Mouse (Mus musculus) adrenal gland, postnatal 36 days (tissue): ENCODE results near the gene Olfr808. TPM values are rescaled to one million over a fixed set of nuclear protein-coding genes. Genes with fewer than 3 reads are reported as not detected.

Experiments
- DNase-seq, 2 experiments: peaks; one replicate each; pipeline ENCODE4 v3.0.0; 2021; ENCODE audit warnings: mixed read lengths in 1 of 2
- long read RNA-seq, 2 experiments: library from polyadenylated mRNA; stranded (forward); transcript quantifications; one replicate each; pipeline ENCODE4 v2.0.0; 2021; ENCODE audit warnings: borderline sequencing depth in 2 of 2
- microRNA-seq: library from miRNA; unstranded; fragments of <30 nt; microRNA quantifications from one replicate; pipeline ENCODE4 v1.2.0, GENCODE M21; 2021
- total RNA-seq, 2 experiments: library from RNA; stranded (reverse); gene quantifications; 2 replicates each; pipeline ENCODE4 v1.2.3; 2021

The Olfr808 gene
- not detected for total RNA-seq
- long read RNA-seq, experiment 1: 0 reads
- long read RNA-seq, experiment 2: 0 reads

- no peak for DNase-seq
Measured at GRCm38 (mm10) chr10:129765182-129765581, at the start of gene Olfr808. Gene Olfr808, plus strand, starts transcription at chr10:129765482.

GRCm38 (mm10) chr10:129729275-129729674, 36.0 kb upstream of the Olfr808 start, which contains the start of gene Olfr805:
Gene Olfr805, minus strand, starts transcription at chr10:129729375.
- no peak for DNase-seq

GRCm38 (mm10) chr10:129741821-129742220, 23.5 kb upstream of the Olfr808 start, which contains the start of gene Olfr806:
Gene Olfr806, minus strand, starts transcription at chr10:129741921.
- no peak for DNase-seq

GRCm38 (mm10) chr10:129757693-129758092, 7.6 kb upstream of the Olfr808 start, which contains the start of gene Olfr807:
Gene Olfr807, minus strand, starts transcription at chr10:129757793.
- DNase-seq: no peak

- no peak for DNase-seq
Measured at GRCm38 (mm10) chr10:129774338-129774737, 9.1 kb downstream of the Olfr808 start, which contains the start of gene Olfr809. Gene Olfr809, plus strand, starts transcription at chr10:129774638.

- DNase-seq: no peak
Measured at GRCm38 (mm10) chr10:129778123-129778522, 12.8 kb downstream of the Olfr808 start.

GRCm38 (mm10) chr10:129794817-129795216, 29.5 kb downstream of the Olfr808 start, which contains the start of gene Olfr810:
Gene Olfr810, minus strand, starts transcription at chr10:129794917.
- DNase-seq: no peak

- no peak for DNase-seq
Measured at GRCm38 (mm10) chr10:129804296-129804695, 39.0 kb downstream of the Olfr808 start, which contains the start of gene Olfr811. Gene Olfr811, minus strand, starts transcription at chr10:129804396.

Small RNA genes lying within 50 kb of the gene (microRNA-seq; reads per million reads assigned to microRNA genes)
- gene Gm24485: not detected

Other genes with a start within 250 kb of the Olfr808 start
- not detected for gene Olfr791, start 243.7 kb upstream of the Olfr808 start, total RNA-seq
- gene Olfr792, start 226.3 kb upstream of the Olfr808 start, total RNA-seq: not detected
- not detected for gene Olfr794, start 197.8 kb upstream of the Olfr808 start, total RNA-seq
- gene Olfr796, start 152.9 kb upstream of the Olfr808 start, total RNA-seq: not detected
- gene Olfr798, start 137.5 kb upstream of the Olfr808 start, total RNA-seq: not detected
- gene Olfr799, start 128.0 kb upstream of the Olfr808 start, total RNA-seq: not detected
- not detected for gene Olfr800, start 107.8 kb upstream of the Olfr808 start, total RNA-seq
- not detected for gene Olfr801, start 91.6 kb upstream of the Olfr808 start, total RNA-seq
- gene Olfr802, start 77.3 kb upstream of the Olfr808 start, total RNA-seq: not detected
- gene Olfr803, start 71.2 kb upstream of the Olfr808 start, total RNA-seq: not detected
- gene Olfr804, start 62.3 kb upstream of the Olfr808 start, total RNA-seq: not detected
- not detected for gene Olfr805, start 36.1 kb upstream of the Olfr808 start, total RNA-seq
- gene Olfr806, start 23.6 kb upstream of the Olfr808 start, total RNA-seq: not detected
- not detected for gene Olfr807, start 7.7 kb upstream of the Olfr808 start, total RNA-seq
- gene Olfr809, start 9.2 kb downstream of the Olfr808 start, total RNA-seq: not detected
- not detected for gene Olfr810, start 29.4 kb downstream of the Olfr808 start, total RNA-seq
- gene Olfr811, start 38.9 kb downstream of the Olfr808 start, total RNA-seq: not detected
- gene Olfr812, start 80.6 kb downstream of the Olfr808 start, total RNA-seq: not detected
- gene Olfr813, start 89.9 kb downstream of the Olfr808 start, total RNA-seq: not detected
- not detected for gene Olfr814, start 114.4 kb downstream of the Olfr808 start, total RNA-seq
- not detected for gene Olfr815, start 140.4 kb downstream of the Olfr808 start, total RNA-seq
- gene Olfr816, start 150.1 kb downstream of the Olfr808 start, total RNA-seq: not detected
- gene Olfr818, start 183.6 kb downstream of the Olfr808 start, total RNA-seq: not detected
- gene Olfr819, start 201.8 kb downstream of the Olfr808 start, total RNA-seq: not detected
- not detected for gene Olfr247, start 210.7 kb downstream of the Olfr808 start, total RNA-seq
- gene Gm10310, start 219.6 kb downstream of the Olfr808 start, total RNA-seq: not detected
- gene Olfr820, start 247.1 kb downstream of the Olfr808 start, total RNA-seq: not detected